Mouse (Mus musculus) kidney, adult 11 months (tissue): ENCODE results near the gene Dgkd.

ENCODE experiments used
- DNase-seq: peaks from one replicate; pipeline ENCODE4 v3.0.0; 2022

The Dgkd gene

GRCm38 (mm10) chr1:87849278-87849677 is 3.8 kb upstream of the Dgkd start:
- DNase-seq = no peak

DNA sequence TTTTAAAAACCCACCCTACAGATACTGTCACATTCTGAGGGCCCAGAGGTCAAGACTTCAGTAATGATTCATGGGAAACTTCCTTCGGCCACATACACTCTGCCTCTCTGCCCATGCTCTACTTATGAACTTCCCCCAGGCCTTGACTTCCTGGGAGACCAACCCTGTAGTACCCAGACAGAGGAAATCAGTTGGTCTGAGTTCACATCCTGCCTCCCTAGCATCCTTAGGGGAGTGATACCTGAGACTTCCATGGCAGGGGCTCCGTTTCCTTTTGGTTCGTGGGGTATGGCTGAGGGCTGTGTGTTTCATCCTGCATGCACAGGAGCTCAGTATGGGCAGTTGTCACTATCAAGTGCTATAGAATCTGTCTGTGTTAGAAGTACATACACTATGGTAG is 1.7 kb upstream of the Dgkd start:
- no peak for DNase-seq

- DNase-seq = no peak
Measured at GRCm38 (mm10) chr1:87852081-87852790, 851 bp upstream of the Dgkd start.

- peak; percentile 28 for DNase-seq
Measured at GRCm38 (mm10) chr1:87853601-87854361, 694 bp downstream of the Dgkd start.

GRCm38 (mm10) chr1:87854411-87854810 is 1.3 kb downstream of the Dgkd start:
- no peak for DNase-seq

DNA sequence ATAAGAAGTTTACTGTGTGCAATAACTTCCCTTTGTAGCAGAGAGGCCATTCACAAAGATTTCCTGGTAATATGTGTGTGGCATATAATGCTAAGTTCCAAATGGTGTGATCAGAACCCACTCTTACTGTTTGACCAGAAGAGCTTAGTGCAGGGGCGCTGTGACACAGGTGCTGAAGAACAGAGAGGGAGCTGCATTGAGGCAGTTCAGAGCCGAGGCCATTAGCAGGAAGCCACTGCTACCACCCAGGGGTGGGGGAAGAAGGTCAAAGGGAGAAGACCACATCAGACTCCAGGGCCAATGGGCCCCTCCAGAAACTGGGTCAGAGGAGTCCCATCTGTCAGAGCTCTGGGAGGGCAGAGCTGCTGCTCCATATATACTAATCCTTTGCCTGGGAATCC is 1.8 kb downstream of the Dgkd start:
- DNase-seq = no peak

GRCm38 (mm10) chr1:87855522-87855921 is 2.4 kb downstream of the Dgkd start:
- no peak for DNase-seq

- DNase-seq = no peak
Measured at GRCm38 (mm10) chr1:87856823-87857222, 3.7 kb downstream of the Dgkd start.

DNA sequence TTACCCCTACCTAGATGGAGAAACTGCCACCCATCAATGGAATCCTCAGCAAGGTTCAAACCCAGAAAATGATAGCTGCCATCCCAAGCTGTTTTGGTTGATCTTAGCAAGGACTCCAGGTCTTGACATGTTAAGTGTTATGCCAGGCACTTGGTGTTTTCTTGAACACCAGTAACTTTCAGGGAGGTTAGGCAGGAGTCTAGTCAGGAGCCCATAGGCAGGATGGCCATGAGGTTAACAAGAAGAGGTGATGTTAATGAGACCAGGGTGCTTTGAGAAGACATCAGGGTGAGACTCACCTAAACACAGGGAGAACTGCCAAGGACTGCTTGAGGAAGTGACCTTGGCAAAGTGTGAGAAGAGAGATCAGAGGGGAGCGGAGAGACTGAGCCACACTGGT is 4.9 kb downstream of the Dgkd start:
- no peak for DNase-seq

- peak; percentile 61 for DNase-seq
Measured at GRCm38 (mm10) chr1:87858529-87858928, 5.4 kb downstream of the Dgkd start.

DNA sequence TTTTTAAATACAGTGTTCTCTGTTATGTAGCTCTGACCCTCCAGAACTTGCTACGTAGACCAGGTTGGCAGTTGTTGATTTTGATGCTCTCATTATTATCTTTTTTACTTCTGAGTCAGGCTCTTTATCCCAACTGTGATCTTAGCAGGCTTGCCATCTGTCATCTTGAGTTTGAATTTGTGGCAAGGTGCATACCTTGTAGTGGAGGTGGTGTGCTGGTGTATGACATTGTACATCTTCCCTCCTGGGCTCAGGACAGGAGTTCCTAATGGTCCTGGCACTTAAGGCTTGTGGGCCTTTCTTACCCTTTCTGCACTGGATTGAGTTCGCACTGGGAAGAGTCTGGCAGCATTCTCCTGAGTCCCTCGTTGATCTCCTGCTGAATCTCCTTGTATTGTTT is 10.5 kb downstream of the Dgkd start:
- no peak for DNase-seq

GRCm38 (mm10) chr1:87864889-87865288 is 11.8 kb downstream of the Dgkd start:
- DNase-seq = no peak

DNA sequence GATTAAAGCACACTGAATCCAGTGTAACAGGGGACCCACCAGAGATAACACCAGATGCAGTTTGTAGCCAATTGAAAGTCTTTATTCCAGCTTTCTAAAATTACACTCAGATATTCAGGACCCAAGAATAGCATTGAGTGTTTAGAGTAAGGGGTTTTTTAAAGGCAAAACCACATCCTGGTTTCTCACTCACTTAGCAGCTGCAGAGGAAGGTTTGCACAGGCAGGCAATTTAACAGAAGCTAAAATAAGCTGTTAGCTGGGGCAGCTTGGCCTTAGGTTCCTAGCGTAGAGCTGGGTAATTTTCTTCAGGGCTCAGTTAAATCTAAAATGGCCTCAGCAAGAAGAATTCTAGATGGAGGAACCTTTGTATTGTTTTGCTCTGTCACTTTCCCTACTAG is 13.6 kb downstream of the Dgkd start:
- DNase-seq = no peak

DNA sequence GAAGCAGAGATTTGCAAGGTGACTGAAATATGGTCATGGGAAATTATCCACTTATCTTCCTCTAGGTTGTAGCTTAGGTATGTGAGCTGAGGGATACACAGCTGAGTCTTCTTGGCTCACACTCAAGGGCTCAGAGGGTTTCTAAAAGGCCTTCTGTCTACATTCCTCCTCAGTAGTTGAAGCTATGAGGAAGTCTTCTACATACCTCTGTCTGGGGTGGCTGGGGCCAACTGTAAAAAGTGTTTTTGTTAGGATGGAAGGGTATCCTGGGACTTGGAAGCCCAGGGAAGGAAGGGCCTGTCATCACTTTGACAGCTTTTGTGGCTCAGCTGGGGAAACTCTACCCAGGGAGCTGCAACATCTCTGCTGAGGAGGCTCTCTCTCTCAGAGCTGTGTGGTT is 18.5 kb downstream of the Dgkd start:
- no peak for DNase-seq

DNA sequence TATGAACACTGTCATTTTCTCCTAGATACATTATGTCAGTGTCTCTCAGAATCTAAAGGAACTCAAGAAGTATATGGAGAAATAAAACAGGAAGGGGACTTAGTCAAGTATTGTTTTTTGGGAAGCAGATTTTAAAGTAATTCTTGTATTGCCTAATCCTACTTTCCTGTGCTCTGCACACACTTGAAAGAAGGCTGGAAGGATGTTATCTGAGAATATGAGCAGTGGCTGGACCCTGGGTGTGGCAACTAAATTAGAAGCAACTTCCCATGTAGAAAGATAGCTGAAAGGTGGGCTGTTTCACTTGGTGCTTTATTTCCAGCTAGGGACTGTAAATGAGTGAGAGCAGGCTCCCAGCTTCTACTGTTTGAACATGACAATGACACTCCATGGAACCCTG is 20.0 kb downstream of the Dgkd start:
- DNase-seq = no peak

DNA sequence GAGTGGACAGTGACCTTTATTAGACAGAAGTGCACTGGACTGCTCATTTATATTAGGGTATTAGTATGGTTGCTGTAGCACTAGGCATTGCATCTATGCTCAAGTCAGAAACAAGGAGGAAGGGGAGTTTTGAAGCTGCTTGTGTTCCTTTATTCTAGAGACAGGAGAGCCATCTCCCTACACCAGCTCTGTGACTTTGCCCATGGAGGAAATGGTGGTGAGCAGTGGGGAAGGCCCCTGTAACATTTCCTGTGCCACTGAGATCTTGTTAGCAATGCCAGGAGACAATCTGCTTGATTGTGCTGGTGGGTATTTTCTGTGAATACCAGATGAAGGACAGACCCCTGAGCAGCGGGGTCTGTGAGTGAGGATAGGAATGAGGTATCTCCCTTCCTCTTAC is 23.0 kb downstream of the Dgkd start:
- DNase-seq = no peak

GRCm38 (mm10) chr1:87877552-87878283 is 24.6 kb downstream of the Dgkd start:
- DNase-seq = no peak

GRCm38 (mm10) chr1:87879034-87879433 is 25.9 kb downstream of the Dgkd start:
- DNase-seq = no peak

DNA sequence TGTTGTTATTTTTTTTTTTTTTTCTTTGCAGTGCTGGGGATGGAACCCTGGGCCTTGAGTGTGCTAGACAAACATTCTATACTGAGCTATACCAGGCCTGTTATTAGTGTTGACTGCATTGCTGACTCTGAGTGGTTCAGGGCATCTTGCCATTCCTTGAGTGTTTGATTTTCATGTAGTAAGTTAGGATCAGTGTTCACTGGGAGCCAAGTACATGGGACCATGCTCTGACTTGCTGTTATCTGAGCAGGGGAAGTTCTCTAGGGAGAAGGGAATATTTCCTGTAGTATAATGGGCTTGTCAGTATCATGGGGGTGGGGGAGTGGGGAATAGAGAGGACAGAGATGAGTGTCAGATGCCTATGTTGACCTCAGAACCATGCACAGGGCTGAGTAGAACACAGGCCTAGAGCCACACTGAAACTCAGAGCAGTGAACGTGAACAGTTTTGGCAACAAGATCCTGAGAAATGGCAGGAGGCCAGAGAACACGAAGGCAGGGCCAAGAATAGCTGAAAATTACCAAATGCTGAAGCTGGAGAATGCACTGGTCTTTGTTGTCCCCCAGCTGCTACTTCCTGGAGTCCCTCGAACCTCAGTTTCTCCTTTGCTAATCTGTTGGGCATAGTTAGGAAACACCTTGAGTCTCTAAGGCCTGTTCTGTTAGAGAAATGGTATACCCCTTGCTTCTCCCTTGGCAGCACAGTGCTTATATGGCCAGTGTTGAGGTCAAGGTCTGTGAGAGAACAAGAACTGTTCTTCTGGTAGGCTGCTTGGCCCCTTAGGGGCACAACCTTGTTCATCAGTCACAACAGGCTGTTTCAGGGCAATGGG is 26.6 kb downstream of the Dgkd start:
- DNase-seq = peak; percentile 90

DNA sequence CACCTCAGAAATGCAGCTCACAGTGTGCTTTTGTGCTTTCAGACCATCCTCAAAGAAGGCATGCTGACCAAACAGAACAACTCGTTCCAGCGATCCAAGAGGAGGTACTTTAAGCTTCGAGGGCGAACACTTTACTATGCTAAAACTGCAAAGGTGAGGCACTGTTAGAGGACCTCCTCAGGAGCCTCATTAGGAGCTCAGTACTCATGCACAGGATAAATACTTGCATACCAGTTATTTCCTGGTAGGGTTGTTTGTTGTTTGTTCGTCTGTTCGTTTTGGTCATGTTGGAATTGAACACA is 27.2 kb downstream of the Dgkd start:
- DNase-seq = no peak

DNA sequence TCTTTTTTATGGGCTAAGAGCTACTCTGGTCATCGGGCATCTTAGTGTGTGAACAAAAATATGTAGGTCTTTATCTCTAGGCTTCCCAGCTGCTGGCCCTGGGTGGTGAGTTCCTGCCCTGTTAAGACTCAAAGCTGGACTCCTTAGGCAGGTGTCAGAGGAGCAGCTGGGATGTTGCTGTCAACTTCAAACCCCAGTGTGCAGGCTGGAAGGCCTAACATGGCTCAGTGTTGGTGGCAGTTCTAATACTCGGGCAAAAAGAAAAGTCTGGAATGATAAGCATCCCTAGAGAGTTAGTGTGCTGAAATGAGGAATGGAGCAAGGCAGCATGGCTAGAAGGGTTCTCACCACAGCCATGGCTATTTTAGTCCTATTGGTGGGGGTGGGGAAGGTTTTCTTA is 27.8 kb downstream of the Dgkd start:
- DNase-seq = peak; percentile 30

GRCm38 (mm10) chr1:87881726-87882125 is 28.6 kb downstream of the Dgkd start:
- no peak for DNase-seq

DNA sequence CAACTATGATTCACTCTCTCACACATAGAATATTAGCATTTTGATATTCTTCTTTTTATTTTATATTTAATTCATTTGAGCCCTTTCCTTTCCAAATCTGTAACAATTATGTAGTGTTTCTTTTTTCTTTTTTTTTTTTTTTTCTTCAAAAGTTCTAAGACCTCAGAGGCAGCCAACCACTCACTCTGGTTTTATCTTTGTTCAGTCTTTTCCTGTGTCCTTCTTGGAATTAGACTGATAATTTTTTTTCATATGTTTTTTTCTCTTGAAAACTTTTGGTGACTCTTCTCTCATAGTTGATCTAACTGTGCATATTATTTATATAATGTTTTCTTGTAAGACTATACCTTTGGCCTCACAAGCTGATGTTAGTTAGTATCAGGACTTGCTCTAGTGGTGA is 29.5 kb downstream of the Dgkd start:
- no peak for DNase-seq
